Mouse (Mus musculus) ES-E14 (cell line): ENCODE measurements around the gene Lrrc75a.

ENCODE experiments used
- CHD2 ChIP-seq: IDR thresholded peaks from 2 replicates; pipeline ENCODE4 v1.6.1; 2014; ENCODE audit warnings: mild to moderate bottlenecking, low read depth, low read length, inconsistent platforms
- HCFC1 ChIP-seq: IDR thresholded peaks from 2 replicates; pipeline ENCODE4 v1.6.1; 2012; ENCODE audit warnings: low read length, inconsistent platforms, borderline replicate concordance; ENCODE audit not compliant: insufficient read depth
- MAFK ChIP-seq: IDR thresholded peaks from 2 replicates; pipeline ENCODE4 v1.6.1; 2014; ENCODE audit warnings: mild to moderate bottlenecking, low read depth, low read length, inconsistent platforms; ENCODE audit not compliant: insufficient read depth
- ZC3H11A ChIP-seq: IDR thresholded peaks from 2 replicates; pipeline ENCODE4 v1.6.1; 2012; ENCODE audit warnings: low read depth, mild to moderate bottlenecking, inconsistent platforms, low read length, borderline replicate concordance

- TF ChIP-seq MAFK, result no peak
- TF ChIP-seq CHD2, result no peak
- TF ChIP-seq ZC3H11A, result no peak
- TF ChIP-seq HCFC1, result no peak
Observed at GRCm38 (mm10) chr11:62645337-62645675, 3.0 kb downstream of the Lrrc75a start.
